Mouse (Mus musculus) kidney, embryonic 16.5 days (tissue): Measurements from ENCODE around the gene Ugt1a9. TPM values are rescaled to one million over a fixed set of nuclear protein-coding genes. Genes with fewer than 3 reads are reported as not detected.
"Not testable (repeated sequence)": the region's sequence is repeated elsewhere in the genome, so short reads cannot be mapped to it uniquely, and the experiment has no call there.

Source experiments
- ATAC-seq: fragments of 200-750 bp; cut with Nextera tagmentation; 2 replicates; pipeline ENCODE4 v1.8.0; 2017; ENCODE audit warnings: moderate TSS enrichment; ENCODE audit not compliant: low FRiP score, low TSS enrichment
- H3K27ac ChIP-seq: fragments of 300-500 bp; sonication (generic); 2 replicates; pipeline ENCODE4 v1.5.1; 2014; ENCODE audit warnings: low read length
- H3K27me3 ChIP-seq: fragments of 300-500 bp; sonication (generic); 2 replicates; pipeline ENCODE4 v1.6.1; 2014; ENCODE audit warnings: low read length, control low read depth, mixed read lengths; ENCODE audit not compliant: insufficient read depth
- H3K36me3 ChIP-seq: fragments of 300-500 bp; sonication (generic); 2 replicates; pipeline ENCODE4 v1.6.1; 2014; ENCODE audit warnings: low read length, control low read depth, mixed read lengths; ENCODE audit not compliant: insufficient read depth
- H3K4me1 ChIP-seq: fragments of 300-500 bp; sonication (generic); 2 replicates; pipeline ENCODE4 v1.6.1; 2014; ENCODE audit warnings: low read length, control low read depth, mixed read lengths; ENCODE audit not compliant: insufficient read depth
- H3K4me2 ChIP-seq: fragments of 300-500 bp; sonication (generic); replicated peaks from 2 replicates; pipeline ENCODE4 v1.6.1; 2014; ENCODE audit warnings: low read depth, low read length
- H3K4me3 ChIP-seq: fragments of 300-500 bp; sonication (generic); 2 replicates; pipeline ENCODE4 v1.5.1; 2014; ENCODE audit warnings: mild to moderate bottlenecking, low read length
- H3K9ac ChIP-seq: fragments of 300-500 bp; sonication (generic); replicated peaks from 2 replicates; pipeline ENCODE4 v1.6.1; 2014; ENCODE audit warnings: low read length
- H3K9me3 ChIP-seq: fragments of 300-500 bp; sonication (generic); 2 replicates; pipeline ENCODE4 v1.6.1; 2016; ENCODE audit warnings: low read length, control low read depth
- WGBS: fragments of 180-500 bp; shearing (Covaris S2); extraction: QIAGEN DNeasy Blood & Tissue Kit; methylation state at CpG from one replicate; pipeline ENCODE4 v1.1.7; 2014; 5-methylcytosine and 5-hydroxymethylcytosine counted together
- polyA plus RNA-seq: library from polyadenylated mRNA; unstranded; fragments of >200 nt; fragmentation: Nextera tagmentation; extraction: Ambion mirVana; gene quantifications from 2 replicates; pipeline ENCODE4 v1.2.1, GENCODE M21; 2015

Gene Ugt1a9
- polyA plus RNA-seq, 1 experiment from 2014 or later = 7.1 TPM

- Histone ChIP-seq H3K4me2 (no peak overlapping the region), H3K27ac (no peak overlapping the region), H3K9me3 (no peaks in the 10 kb centered on the region), H3K36me3 (no peaks in the 10 kb centered on the region), H3K27me3 (no peaks in the 10 kb centered on the region), H3K4me1 (no peaks in the 10 kb centered on the region), H3K4me3 (no peak overlapping the region), H3K9ac (no peak overlapping the region)
- ATAC-seq = no peak
- WGBS = 90% methylated on average over 1 of the region's 1 CpGs
Observed at GRCm38 (mm10) chr1:88104667-88105430, 34.2 kb downstream of the Ugt1a9 start.

GRCm38 (mm10) chr1:88105656-88106055 lies 35.1 kb downstream of the Ugt1a9 start:
- Histone ChIP-seq H3K4me2 (no peak overlapping the region), H3K4me3 (no peak overlapping the region), H3K27me3 (no peaks in the 10 kb centered on the region), H3K4me1 (no peaks in the 10 kb centered on the region), H3K27ac (no peak overlapping the region), H3K9me3 (no peaks in the 10 kb centered on the region), H3K9ac (no peak overlapping the region), H3K36me3 (no peaks in the 10 kb centered on the region)
- WGBS = 47% methylated on average over 2 of the region's 2 CpGs
- ATAC-seq = no peak

GRCm38 (mm10) chr1:88109027-88109557 lies 38.5 kb downstream of the Ugt1a9 start:
- not testable (repeated sequence) for H3K9me3 ChIP-seq, H3K4me1 ChIP-seq, H3K36me3 ChIP-seq, H3K9ac ChIP-seq, H3K27me3 ChIP-seq, H3K4me2 ChIP-seq, H3K27ac ChIP-seq, H3K4me3 ChIP-seq
- peak; percentile 95 for ATAC-seq
- WGBS = 53% methylated on average over 2 of the region's 2 CpGs

- H3K27me3 ChIP-seq, H3K4me2 ChIP-seq, ATAC-seq, H3K4me1 ChIP-seq, H3K36me3 ChIP-seq, H3K9me3 ChIP-seq, H3K27ac ChIP-seq, H3K4me3 ChIP-seq, H3K9ac ChIP-seq: not testable (repeated sequence)
- WGBS = 56% methylated on average over 2 of the region's 2 CpGs
Observed at GRCm38 (mm10) chr1:88109604-88110003, 39.0 kb downstream of the Ugt1a9 start.

GRCm38 (mm10) chr1:88112769-88113168 lies 42.2 kb downstream of the Ugt1a9 start:
- H3K4me1 ChIP-seq, H3K36me3 ChIP-seq, H3K4me2 ChIP-seq, H3K9me3 ChIP-seq, H3K27me3 ChIP-seq, H3K9ac ChIP-seq, ATAC-seq, H3K4me3 ChIP-seq, H3K27ac ChIP-seq: not testable (repeated sequence)
- 95% methylated on average over 6 of the region's 6 CpGs for WGBS

DNA sequence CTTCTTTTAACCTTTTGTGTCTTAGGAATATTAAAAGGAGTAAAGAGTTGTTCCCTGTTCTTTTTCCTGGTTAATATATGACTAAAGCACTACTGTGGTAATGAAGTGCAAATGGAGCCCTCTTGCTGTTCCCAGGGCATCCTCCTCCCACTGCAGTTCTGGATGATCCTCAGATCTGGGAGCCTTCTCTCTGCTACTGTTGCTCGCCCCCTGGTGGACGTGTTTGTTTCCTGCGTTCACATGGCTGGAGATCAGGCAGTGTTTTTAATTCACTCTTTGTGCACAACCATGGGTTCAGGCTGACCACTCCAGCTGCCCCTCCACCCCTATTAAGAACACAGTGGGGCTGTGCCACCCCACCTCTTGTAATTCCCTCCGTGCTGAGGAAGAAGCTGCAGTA lies 50.0 kb downstream of the Ugt1a9 start:
- not testable (repeated sequence) for H3K9ac ChIP-seq, H3K4me2 ChIP-seq, H3K9me3 ChIP-seq, H3K27ac ChIP-seq, H3K4me1 ChIP-seq, H3K27me3 ChIP-seq, H3K4me3 ChIP-seq, H3K36me3 ChIP-seq
- ATAC-seq = peak; percentile 78
- 13% methylated on average over 4 of the region's 4 CpGs for WGBS

- not testable (repeated sequence) for H3K9ac ChIP-seq, H3K27me3 ChIP-seq, H3K27ac ChIP-seq, H3K4me3 ChIP-seq, H3K4me2 ChIP-seq, H3K9me3 ChIP-seq, H3K4me1 ChIP-seq, ATAC-seq, H3K36me3 ChIP-seq
- WGBS = no CpG with 5 or more reads among the region's 1 CpGs
Observed at GRCm38 (mm10) chr1:88121521-88121920, 50.9 kb downstream of the Ugt1a9 start.

DNA sequence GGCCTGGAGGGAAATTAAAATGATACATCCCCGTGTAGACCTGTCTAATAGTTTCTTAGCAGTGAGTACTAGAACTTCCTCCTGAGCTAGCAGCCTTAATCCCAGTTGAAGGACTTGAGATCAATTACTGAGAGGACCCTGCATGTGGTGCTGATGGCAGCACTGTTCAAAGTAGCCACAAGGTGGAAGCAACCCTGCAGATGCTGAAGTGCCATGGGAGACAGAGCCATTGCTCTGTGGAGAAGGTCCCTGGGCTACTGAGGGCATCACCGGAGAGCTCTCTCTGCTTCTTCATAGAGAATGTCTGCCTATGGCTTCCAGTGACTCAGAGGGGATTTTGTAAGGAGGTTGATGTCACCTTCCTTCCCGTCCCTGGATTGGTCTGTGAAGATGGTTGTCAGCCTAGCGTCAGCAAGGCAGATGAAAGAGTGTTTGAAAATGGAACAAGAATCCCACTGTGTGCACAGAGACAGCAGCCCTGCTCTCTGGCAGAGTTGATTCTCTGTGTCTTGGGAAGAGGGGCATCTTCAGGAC lies 55.3 kb downstream of the Ugt1a9 start:
- 80% methylated on average over 3 of the region's 4 CpGs for WGBS
- H3K9me3 ChIP-seq, H3K9ac ChIP-seq, H3K36me3 ChIP-seq, H3K4me2 ChIP-seq, ATAC-seq, H3K27me3 ChIP-seq, H3K4me3 ChIP-seq, H3K27ac ChIP-seq, H3K4me1 ChIP-seq: not testable (repeated sequence)

DNA sequence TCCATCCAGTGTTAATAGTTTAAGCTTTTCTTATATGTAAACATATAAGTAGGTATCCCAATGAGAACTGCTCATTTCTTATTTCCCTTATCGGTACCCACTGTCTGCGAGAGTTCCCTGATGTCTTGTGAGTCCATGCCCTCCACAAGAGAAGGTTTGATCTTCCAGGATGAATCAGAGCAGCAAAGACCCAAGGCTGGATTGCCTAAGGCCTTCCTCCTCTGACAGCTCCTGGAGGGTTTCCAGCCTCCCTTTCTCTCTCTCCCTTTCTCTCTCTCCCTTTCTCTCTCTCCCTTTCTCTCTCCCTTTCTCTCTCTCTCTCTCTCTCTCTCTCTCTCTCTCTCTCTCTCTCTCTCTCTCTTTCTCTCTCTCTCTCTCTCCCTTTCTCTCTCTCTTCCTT lies 58.5 kb downstream of the Ugt1a9 start:
- H3K9ac ChIP-seq, H3K4me3 ChIP-seq, H3K27me3 ChIP-seq, ATAC-seq, H3K36me3 ChIP-seq, H3K4me1 ChIP-seq, H3K4me2 ChIP-seq, H3K27ac ChIP-seq, H3K9me3 ChIP-seq: not testable (repeated sequence)
- 94% methylated on average over 2 of the region's 2 CpGs for WGBS

GRCm38 (mm10) chr1:88130223-88130622 lies 59.6 kb downstream of the Ugt1a9 start:
- ATAC-seq, H3K4me3 ChIP-seq, H3K27ac ChIP-seq, H3K9me3 ChIP-seq, H3K9ac ChIP-seq, H3K27me3 ChIP-seq, H3K36me3 ChIP-seq, H3K4me2 ChIP-seq: not testable (repeated sequence)
- WGBS = 89% methylated on average over 1 of the region's 1 CpGs
- H3K4me1 ChIP-seq = peaks cover 13% of the 10 kb centered on the region
